Mouse (Mus musculus): ENCODE results near the gene Hoxb5.

Gene Hoxb5

DNA sequence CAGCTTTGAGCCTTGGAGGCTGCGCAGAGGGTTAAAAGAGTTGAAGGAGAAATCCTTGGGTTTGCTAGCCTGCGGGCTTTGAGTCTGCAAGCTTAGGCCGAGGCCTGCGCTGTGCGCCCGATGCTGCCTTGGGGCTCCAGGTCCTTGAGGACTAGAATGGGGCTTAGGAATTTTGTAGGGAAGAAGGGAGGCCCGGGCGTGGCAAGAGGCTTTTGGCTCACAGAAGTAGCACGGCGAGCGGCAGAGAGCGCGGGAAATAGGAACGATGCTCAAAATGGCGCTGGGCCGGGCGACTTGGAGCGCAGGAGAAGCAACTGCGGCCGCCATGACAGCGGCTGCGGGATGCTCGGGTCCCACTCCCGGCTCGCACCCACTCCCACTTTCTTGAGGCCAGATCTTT lies 51.2 kb downstream of the Hoxb5 start:
- DNase-seq: peak in 1 of 2 experiments; percentile 74

DNA sequence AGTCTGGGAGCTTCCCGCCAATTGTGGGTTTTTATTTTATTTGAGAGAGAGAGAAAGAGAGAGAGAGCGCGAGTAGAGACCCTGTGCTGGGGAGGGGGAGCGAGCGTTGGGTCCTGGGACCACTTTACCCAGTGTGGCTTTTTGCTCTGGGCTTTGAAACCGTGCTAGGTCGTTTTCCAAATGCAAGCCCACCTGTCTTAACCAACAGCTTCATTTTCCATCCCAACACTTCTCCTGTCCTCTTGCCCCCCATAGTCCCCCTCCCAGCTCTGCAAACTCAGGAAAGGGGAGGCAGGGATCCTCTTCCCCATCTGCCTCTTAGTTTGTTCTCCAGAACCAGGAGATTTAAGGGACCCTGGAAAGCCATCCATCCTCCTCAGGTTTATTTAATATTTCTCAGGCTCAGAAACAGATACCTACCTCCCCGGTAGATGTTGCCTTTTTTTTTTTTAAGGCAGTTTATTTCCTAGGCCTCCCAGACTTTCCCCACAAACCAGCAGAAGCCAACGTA lies 51.7 kb downstream of the Hoxb5 start:
- no peak for DNase-seq

Measured in lung, postnatal 4 days (tissue).